Mouse (Mus musculus) lung, postnatal 0 days (tissue): Measurements from ENCODE around the gene Sypl. TPM values are rescaled to one million over a fixed set of nuclear protein-coding genes. Genes with fewer than 3 reads are reported as not detected.
A peak's percentile ranks its signal among the peaks of the same experiment; 100 is the strongest.

Source experiments
- ATAC-seq: fragments of 200-750 bp; cut with Nextera tagmentation; 2 replicates; pipeline ENCODE4 v1.8.0; 2017; ENCODE audit warnings: moderate library complexity
- DNase-seq: peaks from one replicate; pipeline ENCODE4 v3.0.0-alpha.2; 2016; ENCODE audit warnings: low spot score
- H3K27ac ChIP-seq: fragments of 300-500 bp; sonication (generic); 2 replicates; pipeline ENCODE4 v1.5.1; 2014; ENCODE audit warnings: antibody characterized with exemption, mild to moderate bottlenecking, low read length, mixed read lengths
- H3K27me3 ChIP-seq: fragments of 300-500 bp; sonication (generic); replicated peaks from 2 replicates; pipeline ENCODE4 v1.6.1; 2014; ENCODE audit warnings: low read length, mixed read lengths; ENCODE audit not compliant: insufficient read depth
- H3K36me3 ChIP-seq: fragments of 300-500 bp; sonication (generic); 2 replicates; pipeline ENCODE4 v1.6.1; 2014; ENCODE audit warnings: low read length, mixed read lengths; ENCODE audit not compliant: insufficient read depth
- H3K4me1 ChIP-seq: fragments of 300-500 bp; sonication (generic); 2 replicates; pipeline ENCODE4 v1.6.1; 2014; ENCODE audit warnings: antibody characterized with exemption, low read depth, low read length, mixed read lengths; ENCODE audit not compliant: insufficient read depth
- H3K4me2 ChIP-seq: fragments of 300-500 bp; sonication (generic); replicated peaks from 2 replicates; pipeline ENCODE4 v1.6.1; 2014; ENCODE audit warnings: low read depth, mild to moderate bottlenecking, low read length, moderate library complexity, mixed read lengths
- H3K4me3 ChIP-seq: fragments of 300-500 bp; sonication (generic); 2 replicates; pipeline ENCODE4 v1.5.1; 2014; ENCODE audit warnings: low read depth, low read length
- H3K9ac ChIP-seq: fragments of 300-500 bp; sonication (generic); replicated peaks from 2 replicates; pipeline ENCODE4 v1.6.1; 2014; ENCODE audit warnings: low read depth, mild to moderate bottlenecking
- H3K9me3 ChIP-seq: fragments of 300-500 bp; sonication (generic); 2 replicates; pipeline ENCODE4 v1.6.1; 2016; ENCODE audit warnings: low read length, mixed read lengths
- CTCF ChIP-seq: IDR thresholded peaks from 2 replicates; pipeline ENCODE4 v1.5.1; 2016; ENCODE audit warnings: antibody characterized with exemption, mild to moderate bottlenecking
- EP300 ChIP-seq: IDR thresholded peaks from 2 replicates; pipeline ENCODE4 v1.6.1; 2016; ENCODE audit warnings: antibody characterized with exemption, mild to moderate bottlenecking, control low read depth
- WGBS: fragments of 180-500 bp; shearing (Covaris S2); extraction: QIAGEN DNeasy Blood & Tissue Kit; methylation state at CpG from one replicate; pipeline ENCODE4 v1.1.7; 2014; 5-methylcytosine and 5-hydroxymethylcytosine counted together
- polyA plus RNA-seq: library from polyadenylated mRNA; unstranded; fragments of >200 nt; fragmentation: Nextera tagmentation; extraction: Ambion mirVana; gene quantifications from 2 replicates; pipeline ENCODE4 v1.2.1, GENCODE M21; 2015

Gene Sypl
- polyA plus RNA-seq, 1 experiment from 2014 or later: 237 TPM

GRCm38 (mm10) chr12:32952416-32952815 lies 1.3 kb upstream of the Sypl start:
- Histone ChIP-seq H3K9me3 (no peaks in the 10 kb centered on the region), H3K27me3 (no peaks in the 10 kb centered on the region), H3K36me3 (no peaks in the 10 kb centered on the region), H3K4me3 (no peak overlapping the region), H3K4me1 (0 out of 2 replicates have a peak, but pooled peaks cover 3% of the 10 kb centered on the region), H3K9ac (no peak overlapping the region), H3K4me2 (no peak overlapping the region), H3K27ac (no peak overlapping the region)
- ATAC-seq (no peak), DNase-seq (peak; percentile 70)
- TF ChIP-seq EP300: no peak
- TF ChIP-seq CTCF: peak; percentile 76
- 30% methylated on average over 3 of the region's 3 CpGs for WGBS

GRCm38 (mm10) chr12:32953066-32953465 lies 625 bp upstream of the Sypl start:
- H3K27me3 ChIP-seq: no peaks in the 10 kb centered on the region
- 11% methylated on average over 6 of the region's 6 CpGs for WGBS
- H3K9ac ChIP-seq: no peak overlapping the region
- 0 out of 2 replicates have a peak, but pooled peaks cover 3% of the 10 kb centered on the region for H3K4me1 ChIP-seq
- H3K4me3 ChIP-seq: peak overlapping the region; percentile 72
- peak overlapping the region; percentile 98 for H3K27ac ChIP-seq
- H3K9me3 ChIP-seq: no peaks in the 10 kb centered on the region
- ATAC-seq: no peak
- no peaks in the 10 kb centered on the region for H3K36me3 ChIP-seq
- H3K4me2 ChIP-seq: peak overlapping the region; percentile 66
- DNase-seq: peak; percentile 38
- TF ChIP-seq EP300 (no peak), CTCF (no peak)

GRCm38 (mm10) chr12:32954216-32955021 lies 728 bp downstream of the Sypl start:
- 0 out of 2 replicates have a peak, but pooled peaks cover 3% of the 10 kb centered on the region for H3K4me1 ChIP-seq
- peak overlapping the region; percentile 72 for H3K4me3 ChIP-seq
- ATAC-seq (peak; percentile 53), DNase-seq (peak; percentile 81)
- H3K27ac ChIP-seq: peak overlapping the region; percentile 98
- no peaks in the 10 kb centered on the region for H3K9me3 ChIP-seq
- H3K36me3 ChIP-seq: no peaks in the 10 kb centered on the region
- peak overlapping the region; percentile 66 for H3K4me2 ChIP-seq
- H3K27me3 ChIP-seq: no peaks in the 10 kb centered on the region
- H3K9ac ChIP-seq: peak overlapping the region; percentile 88
- TF ChIP-seq EP300: no peak
- TF ChIP-seq CTCF: peak; percentile 25; the same call in 1 of the 2 replicates
- 0% methylated on average over 62 of the region's 71 CpGs for WGBS

GRCm38 (mm10) chr12:32955037-32955436 lies 1.3 kb downstream of the Sypl start:
- peak overlapping the region; percentile 66 for H3K4me2 ChIP-seq
- DNase-seq (no peak), ATAC-seq (no peak)
- H3K9ac ChIP-seq: peak overlapping the region; percentile 88
- no peaks in the 10 kb centered on the region for H3K9me3 ChIP-seq
- peak overlapping the region; percentile 72 for H3K4me3 ChIP-seq
- 0 out of 2 replicates have a peak, but pooled peaks cover 3% of the 10 kb centered on the region for H3K4me1 ChIP-seq
- TF ChIP-seq EP300: no peak
- no peaks in the 10 kb centered on the region for H3K36me3 ChIP-seq
- 1% methylated on average over 8 of the region's 8 CpGs for WGBS
- H3K27me3 ChIP-seq: no peaks in the 10 kb centered on the region
- peak overlapping the region; percentile 98 for H3K27ac ChIP-seq

GRCm38 (mm10) chr12:32957211-32957610 lies 3.5 kb downstream of the Sypl start:
- Histone ChIP-seq H3K27ac (no peak overlapping the region), H3K4me2 (peak overlapping the region; percentile 21; the same call in 1 of the 2 replicates)

GRCm38 (mm10) chr12:32962132-32962531 lies 8.4 kb downstream of the Sypl start:
- peak; percentile 45 for TF ChIP-seq EP300
- TF ChIP-seq CTCF: no peak
- peak; percentile 52 for DNase-seq
- Histone ChIP-seq H3K9me3 (no peaks in the 10 kb centered on the region), H3K27me3 (no peaks in the 10 kb centered on the region), H3K9ac (no peak overlapping the region), H3K4me2 (no peak overlapping the region), H3K4me1 (peaks cover 18% of the 10 kb centered on the region; the same call in 1 of the 2 replicates), H3K4me3 (no peak overlapping the region), H3K27ac (no peak overlapping the region), H3K36me3 (0 out of 2 replicates have a peak, but pooled peaks cover 4% of the 10 kb centered on the region)
- ATAC-seq: peak; percentile 88

More at GRCm38 (mm10) chr12:32957211-32957610, 3.5 kb downstream of the Sypl start:
- ATAC-seq (no peak), DNase-seq (no peak)
- TF ChIP-seq EP300: no peak
- no peak for TF ChIP-seq CTCF
- no peaks in the 10 kb centered on the region for H3K9me3 ChIP-seq
- no peaks in the 10 kb centered on the region for H3K36me3 ChIP-seq
- 37% methylated on average over 2 of the region's 2 CpGs for WGBS
- H3K27me3 ChIP-seq: no peaks in the 10 kb centered on the region
- no peak overlapping the region for H3K9ac ChIP-seq
- H3K4me3 ChIP-seq: no peak overlapping the region
- H3K4me1 ChIP-seq: peaks cover 18% of the 10 kb centered on the region; the same call in 1 of the 2 replicates
